Mouse (Mus musculus): Measurements from ENCODE around the gene Mypn.

Gene Mypn

DNA sequence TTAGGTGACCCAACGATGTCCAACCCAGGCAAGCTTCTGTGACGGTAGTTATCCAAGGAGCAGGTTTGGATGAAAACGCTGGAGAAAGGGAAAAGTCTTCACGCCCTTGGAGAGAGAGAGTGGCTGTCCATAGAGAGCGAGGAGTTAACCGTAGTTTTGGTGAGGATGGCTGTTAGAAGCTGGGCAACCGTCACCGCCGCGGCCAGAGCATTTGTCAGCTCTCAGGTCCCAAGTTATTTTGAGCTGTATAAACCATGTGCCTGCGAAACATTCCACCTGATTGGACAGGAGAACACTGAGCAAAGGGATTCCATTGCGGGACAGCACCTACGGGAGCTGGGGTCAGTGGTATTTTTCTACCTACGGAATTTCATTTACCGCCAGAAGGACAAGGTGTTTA lies at the start of gene Mypn:
Mypn (minus strand) TSS at position 225 of the 400 bp plus-strand sequence.
- DNase-seq (ENCODE audit: low read depth, low spot score) = no peak

GRCm38 (mm10) chr10:63248421-63248820 lies 44.7 kb upstream of the Mypn start:
- DNase-seq (ENCODE audit: low read depth, low spot score) = no peak

DNA sequence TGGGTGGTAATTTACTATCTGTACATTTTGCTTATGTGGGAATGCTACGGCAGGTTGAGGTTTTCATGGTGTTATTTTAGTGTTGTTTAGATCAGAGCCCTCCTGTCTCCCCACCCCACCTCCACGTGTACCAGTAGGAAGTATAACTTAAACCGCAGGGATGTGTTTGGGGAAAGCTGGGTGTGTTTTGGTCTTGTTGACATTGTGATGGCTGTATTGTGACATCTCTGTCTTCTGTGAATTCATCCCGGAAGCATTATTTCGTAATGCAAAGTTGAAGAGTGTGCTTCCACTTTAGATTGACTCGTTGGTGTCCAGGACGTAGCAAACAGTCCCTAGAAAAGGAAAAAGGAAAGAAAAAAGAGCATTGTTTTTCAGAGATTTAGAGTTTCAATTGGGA lies 43.7 kb upstream of the Mypn start:
- no peak for DNase-seq (ENCODE audit: low read depth, low spot score)

- DNase-seq (ENCODE audit: low read depth, low spot score) = no peak
Measured at GRCm38 (mm10) chr10:63245846-63246245, 42.1 kb upstream of the Mypn start.

DNA sequence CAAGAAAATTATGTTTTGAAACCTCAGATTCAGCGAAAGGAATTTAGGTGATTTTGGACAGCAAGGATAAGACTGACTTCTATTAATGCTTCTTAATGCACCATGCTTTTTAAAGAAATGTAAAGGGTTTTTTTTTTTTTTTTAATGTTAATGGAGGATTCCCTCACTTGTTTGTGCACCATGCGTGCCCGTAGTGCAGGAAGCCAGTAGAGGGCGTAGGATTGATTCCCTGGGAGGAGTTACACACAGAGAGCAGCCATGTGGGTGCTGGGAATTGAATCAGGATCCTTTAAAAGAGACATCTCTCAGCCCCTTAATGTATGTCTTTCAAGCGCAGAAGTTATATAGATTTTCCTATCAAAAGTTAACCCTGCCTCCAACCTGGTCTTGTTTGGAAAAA lies 41.0 kb upstream of the Mypn start:
- peak; percentile 90 for DNase-seq (ENCODE audit: low read depth, low spot score)

GRCm38 (mm10) chr10:63244055-63244671 lies 40.4 kb upstream of the Mypn start:
- DNase-seq (ENCODE audit: low read depth, low spot score) = no peak

DNA sequence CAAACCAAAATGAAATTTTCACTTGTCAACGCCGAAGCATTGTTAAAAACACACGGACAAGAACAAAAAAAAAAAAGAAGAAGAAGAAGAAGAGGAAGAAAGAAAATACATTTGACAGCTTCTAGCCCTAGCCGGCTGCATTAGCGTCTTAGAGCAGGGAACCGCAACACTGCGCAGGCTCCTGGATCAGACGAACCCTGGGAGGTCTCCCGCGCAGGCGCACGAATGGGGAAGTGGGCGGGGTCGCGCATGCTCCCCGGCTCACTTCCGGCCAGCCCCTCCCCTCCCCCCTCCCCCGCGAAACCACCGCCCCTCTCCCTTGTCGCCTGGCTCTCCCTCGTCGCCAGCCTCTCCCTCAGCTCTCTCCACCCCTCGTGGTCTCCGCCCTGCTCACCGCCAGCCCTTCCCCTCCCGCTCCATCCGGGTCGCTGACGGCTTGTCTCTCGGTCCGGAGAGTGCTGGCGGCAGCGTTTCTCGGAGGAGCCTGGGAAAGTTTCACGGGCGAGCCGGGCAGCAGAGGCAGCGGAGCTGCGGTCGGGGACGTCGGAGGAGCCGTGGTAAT lies 39.8 kb upstream of the Mypn start, which contains the start of gene Herc4:
Herc4 (plus strand) TSS at position 318 of the 562 bp plus-strand sequence.
- DNase-seq (ENCODE audit: low read depth, low spot score) = peak; percentile 97

GRCm38 (mm10) chr10:63242798-63243435 lies 39.2 kb upstream of the Mypn start:
- no peak for DNase-seq (ENCODE audit: low read depth, low spot score)

DNA sequence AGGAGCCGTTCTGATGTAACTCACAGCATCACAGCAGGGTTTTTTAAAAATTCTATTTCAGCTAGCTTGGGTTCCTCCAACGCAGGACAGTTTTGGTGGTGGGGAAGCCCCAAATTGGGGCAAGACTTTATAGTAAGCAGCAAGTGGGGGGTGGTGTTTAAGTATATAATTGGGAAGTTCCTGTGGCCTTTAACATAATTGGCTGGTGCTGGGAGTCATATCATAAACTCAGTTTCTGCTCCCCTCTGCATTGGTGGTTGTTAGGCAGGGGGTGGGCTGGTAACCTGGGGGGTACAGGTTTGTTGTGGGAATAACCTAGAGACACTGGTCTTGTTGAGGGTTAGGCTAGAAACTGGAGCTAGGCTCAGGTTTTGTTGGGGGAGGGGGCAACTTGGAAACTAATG lies 37.1 kb upstream of the Mypn start:
- DNase-seq (ENCODE audit: low read depth, low spot score) = no peak

DNA sequence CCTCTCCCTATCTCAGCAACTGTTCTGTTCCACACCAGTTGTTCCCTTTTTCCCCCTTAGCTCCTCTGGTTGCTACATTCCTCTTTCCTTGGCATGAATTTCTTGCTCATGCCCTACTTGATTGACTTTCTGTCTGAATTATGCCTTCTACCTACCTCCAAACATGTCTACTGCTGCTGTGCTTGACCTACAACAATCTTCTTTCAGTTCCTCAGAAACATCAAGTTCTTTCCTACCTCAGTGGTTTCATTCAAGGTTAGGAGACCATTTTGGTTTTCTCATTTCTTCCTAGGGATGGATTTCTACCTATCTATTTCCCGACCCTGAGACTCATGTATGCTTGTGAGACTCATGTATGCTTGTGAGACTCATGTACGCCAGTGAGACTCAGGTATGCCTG lies 36.1 kb upstream of the Mypn start:
- no peak for DNase-seq (ENCODE audit: low read depth, low spot score)

DNA sequence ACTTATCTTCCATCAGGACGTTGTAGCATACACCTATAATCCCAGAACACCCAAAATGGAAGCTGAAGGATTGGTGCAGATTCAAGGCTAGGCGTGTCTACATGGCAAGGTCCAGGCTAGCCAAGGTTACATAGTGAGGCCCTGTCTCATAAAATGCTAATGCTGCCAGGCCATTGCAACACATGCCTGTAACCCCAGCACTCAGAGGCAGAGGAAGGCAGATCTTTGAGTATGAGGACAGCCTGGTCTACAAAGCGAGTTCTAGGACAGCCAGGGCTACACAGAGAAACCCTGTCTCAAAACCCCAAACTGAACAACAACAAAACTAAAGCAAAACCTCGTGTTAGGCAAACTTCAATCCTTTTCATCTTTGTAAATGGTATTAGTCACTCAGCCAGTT lies 34.3 kb upstream of the Mypn start:
- no peak for DNase-seq (ENCODE audit: low read depth, low spot score)

DNA sequence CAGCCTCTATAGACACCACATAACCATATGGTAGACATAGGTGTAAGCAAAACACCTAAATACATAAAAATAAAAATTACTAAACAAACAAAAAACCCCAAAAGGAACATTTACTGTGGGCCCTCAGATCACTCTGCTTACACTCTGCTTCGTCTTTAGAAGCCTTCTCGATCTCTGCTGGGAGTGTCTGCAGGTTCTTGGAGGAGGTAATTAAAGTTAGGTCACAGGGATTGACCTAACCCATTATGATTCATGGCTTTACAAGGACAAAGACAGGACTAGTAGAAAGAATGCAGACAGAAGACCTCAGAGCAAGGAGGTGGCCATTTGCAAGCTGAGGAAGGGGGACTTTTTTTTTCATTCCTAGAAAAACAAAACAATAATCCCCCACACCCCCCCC lies 33.5 kb upstream of the Mypn start:
- DNase-seq (ENCODE audit: low read depth, low spot score) = peak; percentile 84

GRCm38 (mm10) chr10:63236663-63237062 lies 32.9 kb upstream of the Mypn start:
- peak; percentile 76 for DNase-seq (ENCODE audit: low read depth, low spot score)

- peak; percentile 25 for DNase-seq (ENCODE audit: low read depth, low spot score)
Measured at GRCm38 (mm10) chr10:63235889-63236288, 32.1 kb upstream of the Mypn start.

DNA sequence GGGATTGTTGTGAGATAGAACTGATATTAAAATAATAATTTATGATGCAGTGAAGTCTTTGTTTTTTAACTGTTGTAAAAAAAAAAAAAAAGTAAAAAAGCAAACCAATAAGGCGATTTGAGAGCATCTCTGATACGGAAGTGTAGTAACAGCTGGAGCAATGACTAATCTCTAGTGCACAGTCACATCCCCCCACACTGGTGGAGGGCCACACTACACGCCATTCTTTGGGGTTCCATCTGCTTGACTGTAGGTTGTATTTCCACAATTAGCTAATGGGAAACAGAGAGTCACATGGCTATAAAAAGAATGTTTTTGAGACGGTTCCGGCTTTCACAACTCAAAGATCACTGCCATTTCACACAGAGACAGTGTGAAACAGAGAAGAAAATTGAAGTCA lies 30.4 kb upstream of the Mypn start:
- DNase-seq (ENCODE audit: low read depth, low spot score) = no peak

- DNase-seq (ENCODE audit: low read depth, low spot score) = no peak
Measured at GRCm38 (mm10) chr10:63231630-63232029, 27.9 kb upstream of the Mypn start.

- no peak for DNase-seq (ENCODE audit: low read depth, low spot score)
Measured at GRCm38 (mm10) chr10:63230854-63231253, 27.1 kb upstream of the Mypn start.

- DNase-seq (ENCODE audit: low read depth, low spot score) = no peak
Measured at GRCm38 (mm10) chr10:63230266-63230665, 26.5 kb upstream of the Mypn start.

DNA sequence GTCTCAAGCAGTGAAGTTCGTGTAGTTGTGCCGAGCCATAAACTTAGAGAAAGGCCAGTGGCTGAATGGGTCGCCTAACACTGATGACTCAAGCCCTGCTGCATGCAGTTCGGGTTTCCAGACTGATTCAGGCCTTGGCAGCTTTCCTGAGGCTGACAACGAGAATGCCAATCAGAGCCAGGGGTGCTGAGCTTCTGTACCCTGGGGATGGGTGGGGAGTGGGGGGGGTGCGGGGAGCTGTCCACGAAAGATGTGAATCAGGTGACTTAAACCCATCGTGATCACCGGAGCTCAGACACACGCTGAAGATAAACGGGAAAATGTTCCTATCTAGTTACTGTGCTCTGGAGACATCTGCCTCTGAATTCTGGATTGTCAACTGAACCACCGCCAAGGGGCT lies 20.6 kb upstream of the Mypn start:
- no peak for DNase-seq (ENCODE audit: low read depth, low spot score)

GRCm38 (mm10) chr10:63221081-63221783 lies 17.5 kb upstream of the Mypn start:
- DNase-seq (ENCODE audit: low read depth, low spot score) = no peak

DNA sequence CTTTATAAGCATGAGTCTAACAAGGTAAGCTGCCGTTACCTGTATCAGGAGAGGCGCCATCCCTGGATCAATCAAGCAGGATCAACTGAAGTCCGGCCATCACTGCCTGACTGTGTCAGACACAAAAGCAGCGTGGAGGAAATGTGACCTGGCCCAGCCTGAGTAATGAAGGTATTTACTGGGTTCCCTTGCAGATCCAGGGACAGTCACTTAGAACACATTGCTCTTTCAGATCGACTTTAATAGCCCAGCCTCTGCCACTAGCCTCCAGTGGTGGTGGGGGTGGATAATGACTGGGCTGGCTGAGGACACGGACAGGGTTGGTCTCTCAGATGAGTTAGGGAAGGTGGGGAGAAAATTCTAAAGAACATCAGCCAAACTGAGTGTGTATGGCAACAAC lies 5.1 kb upstream of the Mypn start:
- peak; percentile 26 for DNase-seq (ENCODE audit: low read depth, low spot score)

DNA sequence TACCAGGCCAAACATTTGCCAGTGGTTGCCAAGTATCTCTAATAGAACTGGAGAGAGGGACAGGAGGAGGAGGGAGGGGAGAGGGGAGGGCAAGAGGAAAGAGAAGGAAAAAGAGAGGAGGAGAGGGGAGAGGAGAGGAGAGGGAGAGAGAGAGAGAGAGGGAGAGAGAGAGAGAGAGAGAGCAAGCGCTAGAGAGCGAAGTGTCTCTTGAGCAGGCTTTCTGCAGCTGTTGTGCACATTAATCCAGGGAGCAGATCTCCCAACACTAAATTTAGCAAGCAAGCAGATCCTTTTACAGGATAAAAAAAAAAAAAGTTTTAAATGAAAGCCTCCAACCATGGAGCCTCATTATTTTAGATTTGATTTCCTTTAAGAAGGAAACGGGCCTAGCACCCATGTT lies 750 bp downstream of the Mypn start:
- DNase-seq (ENCODE audit: low read depth, low spot score) = no peak

- DNase-seq (ENCODE audit: low read depth, low spot score) = no peak
Measured at GRCm38 (mm10) chr10:63201534-63201933, 2.2 kb downstream of the Mypn start.

Measured in ZHBTc4 (cell line).